Mouse (Mus musculus) megakaryocyte, embryonic 14.5 days (primary cell): ENCODE measurements around the gene Kcnc2.

ENCODE experiments used
- FLI1 ChIP-seq: IDR thresholded peaks from 2 replicates; pipeline ENCODE4 v1.6.1; 2012; ENCODE audit warnings: low read length, inconsistent platforms, mixed read lengths
- GATA1 ChIP-seq: IDR thresholded peaks from 3 replicates; pipeline ENCODE4 v1.6.1; 2012; ENCODE audit warnings: mixed read lengths, low read length, inconsistent platforms, borderline replicate concordance

DNA sequence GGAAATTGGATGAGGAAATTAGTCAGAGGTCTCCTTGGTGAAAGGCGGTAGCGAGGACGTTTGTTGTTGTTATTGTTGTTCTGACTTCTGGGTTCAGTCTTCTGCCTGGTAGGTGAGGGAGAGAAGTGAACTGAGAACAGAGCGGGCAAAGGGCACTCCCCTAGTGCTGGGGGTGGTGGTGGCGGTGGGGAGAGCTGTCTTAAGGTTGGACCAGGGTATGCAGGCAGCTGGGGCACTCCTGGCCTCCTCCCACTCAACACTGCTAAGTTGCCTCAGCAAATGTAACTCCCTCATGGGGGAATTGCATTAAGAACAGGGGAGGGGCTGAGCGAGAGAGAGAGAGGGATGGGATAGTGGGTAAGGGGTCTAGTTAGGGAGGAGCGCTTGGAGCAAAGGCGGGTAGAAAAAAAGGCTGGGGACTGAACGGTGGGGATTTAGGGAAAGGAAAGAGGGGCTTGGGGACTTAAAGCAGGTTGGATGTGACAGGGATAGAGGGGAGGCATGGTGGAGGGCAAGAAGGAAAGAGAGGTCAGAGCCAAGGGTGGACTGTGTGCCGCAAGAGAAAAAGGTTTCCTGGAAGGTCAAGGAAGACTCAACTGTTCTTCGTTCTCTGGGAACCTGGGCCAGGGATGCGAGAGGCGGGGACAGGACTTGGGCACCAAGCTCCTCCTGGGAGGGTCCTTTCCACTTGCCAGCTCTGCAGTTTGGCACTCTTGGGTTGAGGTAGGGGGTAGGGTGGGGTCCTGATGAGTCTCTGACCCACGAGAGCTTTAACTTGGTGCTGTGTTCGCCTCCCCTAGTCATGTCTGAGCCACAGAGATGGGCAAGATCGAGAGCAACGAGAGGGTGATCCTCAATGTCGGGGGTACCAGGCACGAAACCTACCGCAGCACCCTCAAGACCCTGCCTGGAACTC, at the start of gene Kcnc2:
- TF ChIP-seq GATA1 (no peak), FLI1 (no peak)
